7 mouse cellular contexts compared by ENCODE assay signal in genomic region chr12:85339243-85339729, GRCm38 (mm10). TPM values are rescaled to one million over a fixed set of nuclear protein-coding genes. Genes with fewer than 3 reads are reported as not detected.
A peak's percentile ranks its signal among the peaks of the same experiment; 100 is the strongest.
DNase-seq lines count a peak whose midpoint lies in the region; ATAC-seq lines count a peak whose summit lies in the region.

Gene Nek9 (minus strand): TSS chr12:85339362.

- H3K27ac ChIP-seq in intestine, embryonic 16.5 days (ENCODE audit: low read length) = peak within 1 kb of the TSS; percentile 91
- peak within 1 kb of the TSS; percentile 84 for H3K27ac ChIP-seq in midbrain, embryonic 11.5 days (ENCODE audit: low read depth, low read length)

- peak; percentile 87 for DNase-seq in adrenal gland, adult 8-10 months
- DNase-seq in embryo, embryonic 9.5 days (ENCODE audit: extremely low spot score) = peak; percentile 94
- DNase-seq in gastrocnemius, postnatal 4 days (ENCODE audit: low spot score in 2 of 2) = peak; percentile 91 to 98
- DNase-seq in left cerebral cortex, postnatal 36 days (ENCODE audit: low spot score in 2 of 2) = peak; percentile 91 to 93
- DNase-seq in midbrain, embryonic 11.5 days (ENCODE audit: low spot score, missing footprints) = peak; percentile 100
- peak; percentile 88 for DNase-seq in skeletal muscle tissue, adult 2 months (ENCODE audit: low read depth, low spot score)

- H3K27me3 ChIP-seq in intestine, embryonic 16.5 days (replicated peaks; ENCODE audit: control insufficient read depth, insufficient read depth, low read length) = no peaks in the 10 kb centered on the region
- no peaks in the 10 kb centered on the region for H3K27me3 ChIP-seq in midbrain, embryonic 11.5 days (ENCODE audit: control insufficient read depth, insufficient read depth, low read length)

- H3K4me2 ChIP-seq in intestine, embryonic 16.5 days (ENCODE audit: low read depth, low read length) = peak within 1 kb of the TSS; percentile 67
- H3K4me2 ChIP-seq in midbrain, embryonic 11.5 days = peak within 1 kb of the TSS; percentile 75

- peaks cover 19% of the 10 kb centered on the region for H3K4me1 ChIP-seq in intestine, embryonic 16.5 days (ENCODE audit: control insufficient read depth, insufficient read depth, low read length)
- peaks cover 7% of the 10 kb centered on the region for H3K4me1 ChIP-seq in midbrain, embryonic 11.5 days (ENCODE audit: control insufficient read depth, insufficient read depth, low read length)

- no peaks in the 10 kb centered on the region for H3K9me3 ChIP-seq in intestine, embryonic 16.5 days (ENCODE audit: control insufficient read depth, low read length)
- H3K9me3 ChIP-seq in midbrain, embryonic 11.5 days (ENCODE audit: control insufficient read depth, low read length) = no peaks in the 10 kb centered on the region

- peak within 1 kb of the TSS; percentile 94 for H3K4me3 ChIP-seq in intestine, embryonic 16.5 days (ENCODE audit: low read length)
- H3K4me3 ChIP-seq in midbrain, embryonic 11.5 days (ENCODE audit: low read depth, low read length) = peak within 1 kb of the TSS; percentile 95

- intact Hi-C loops in left cerebral cortex, postnatal 36 days (cut with DNase I) = no loop called here

- ATAC-seq in intestine, embryonic 16.5 days = peak; percentile 87
- peak; percentile 90 for ATAC-seq in midbrain, embryonic 11.5 days (ENCODE audit: low FRiP score)

- H3K36me3 ChIP-seq in intestine, embryonic 16.5 days (ENCODE audit: control insufficient read depth, insufficient read depth, low read length) = no peaks in the 10 kb centered on the region
- peaks cover 4% of the 10 kb centered on the region; the same call in 1 of the 2 replicates for H3K36me3 ChIP-seq in midbrain, embryonic 11.5 days (ENCODE audit: control insufficient read depth, insufficient read depth, low read length)

- H3K9ac ChIP-seq in intestine, embryonic 16.5 days (ENCODE audit: low read depth, low read length) = peak within 1 kb of the TSS; percentile 98
- H3K9ac ChIP-seq in midbrain, embryonic 11.5 days (ENCODE audit: low read length) = peak within 1 kb of the TSS; percentile 99

- WGBS in intestine, embryonic 16.5 days = under 1% methylated on average over 36 of the region's 36 CpGs
- WGBS in midbrain, embryonic 11.5 days = under 1% methylated on average over 36 of the region's 36 CpGs

RNA-seq across cellular contexts. Expression of gene Nek9, which starts in this region (rescaled TPM):
- total RNA-seq in adrenal gland, adult 8-10 months (2022) = 100 to 1,000 TPM in 3 of 4 experiments, 10 to 100 TPM in 1; 96.5 to 138 (median 126) TPM
- total RNA-seq in gastrocnemius, postnatal 4 days (2021) = 10 to 100 TPM; 59.6 to 60.9 TPM
- polyA plus RNA-seq in intestine, embryonic 16.5 days (2015; fragmentation: Nextera tagmentation; extraction: Ambion mirVana) = 13.2 and 15.9 TPM in 2 replicates
- total RNA-seq in left cerebral cortex, postnatal 36 days (2021) = 10 to 100 TPM; 31.0 to 33.7 TPM
- polyA plus RNA-seq in midbrain, embryonic 11.5 days (2014; fragmentation: Nextera tagmentation; extraction: Ambion mirVana) = 10.4 and 10.6 TPM in 2 replicates

Comparison
In these comparisons a context has a peak if more than half of its experiments do, and no peak if none do; other contexts are left out.
1. Peak in every context shown above with its lines: DNase-seq, ATAC-seq, H3K4me3 ChIP-seq and H3K27ac ChIP-seq.